Mouse (Mus musculus) midbrain, embryonic 14.5 days (tissue): Measurements from ENCODE around the gene Cmtr1. TPM values are rescaled to one million over a fixed set of nuclear protein-coding genes. Genes with fewer than 3 reads are reported as not detected.

Source experiments
- ATAC-seq: fragments of 200-750 bp; cut with Nextera tagmentation; 2 replicates; pipeline ENCODE4 v1.8.0; 2017; ENCODE audit warnings: moderate number of reproducible peaks, moderate library complexity; ENCODE audit not compliant: low FRiP score, low TSS enrichment
- DNase-seq: peaks from one replicate; pipeline ENCODE4 v3.0.0-alpha.2; 2015
- H3K27ac ChIP-seq: fragments of 300-500 bp; sonication (generic); replicated peaks from 2 replicates; pipeline ENCODE4 v1.5.1; 2014; ENCODE audit warnings: mild to moderate bottlenecking, low read depth, low read length, moderate library complexity
- H3K27me3 ChIP-seq: fragments of 300-500 bp; sonication (generic); 2 replicates; pipeline ENCODE4 v1.6.1; 2014; ENCODE audit warnings: low read length, control low read depth, mixed read lengths; ENCODE audit not compliant: control insufficient read depth, insufficient read depth
- H3K36me3 ChIP-seq: fragments of 300-500 bp; sonication (generic); 2 replicates; pipeline ENCODE4 v1.6.1; 2014; ENCODE audit warnings: low read length, control low read depth; ENCODE audit not compliant: control insufficient read depth, insufficient read depth
- H3K4me1 ChIP-seq: fragments of 300-500 bp; sonication (generic); 2 replicates; pipeline ENCODE4 v1.6.1; 2014; ENCODE audit warnings: mild to moderate bottlenecking, antibody characterized with exemption, low read length, control low read depth; ENCODE audit not compliant: control insufficient read depth, insufficient read depth
- H3K4me2 ChIP-seq: fragments of 300-500 bp; sonication (generic); 2 replicates; pipeline ENCODE4 v1.6.1; 2014; ENCODE audit warnings: mild to moderate bottlenecking, low read length, moderate library complexity
- H3K4me3 ChIP-seq: fragments of 300-500 bp; sonication (generic); replicated peaks from 2 replicates; pipeline ENCODE4 v1.5.1; 2014; ENCODE audit warnings: low read depth, low read length
- H3K9ac ChIP-seq: fragments of 300-500 bp; sonication (generic); replicated peaks from 2 replicates; pipeline ENCODE4 v1.6.1; 2014; ENCODE audit warnings: mild to moderate bottlenecking, low read length, moderate library complexity
- H3K9me3 ChIP-seq: fragments of 300-500 bp; sonication (generic); 2 replicates; pipeline ENCODE4 v1.6.1; 2016; ENCODE audit warnings: low read length, control low read depth, mixed read lengths; ENCODE audit not compliant: control insufficient read depth
- WGBS: fragments of 180-500 bp; shearing (Covaris S2); extraction: QIAGEN DNeasy Blood & Tissue Kit; methylation state at CpG from one replicate; pipeline ENCODE4 v1.1.7; 2014; 5-methylcytosine and 5-hydroxymethylcytosine counted together
- polyA plus RNA-seq: library from polyadenylated mRNA; unstranded; fragments of >200 nt; fragmentation: Nextera tagmentation; extraction: Ambion mirVana; gene quantifications from 2 replicates; pipeline ENCODE4 v1.2.1, GENCODE M21; 2014

Gene Cmtr1
- polyA plus RNA-seq, 1 experiment from 2014 or later, result 136 TPM

DNA sequence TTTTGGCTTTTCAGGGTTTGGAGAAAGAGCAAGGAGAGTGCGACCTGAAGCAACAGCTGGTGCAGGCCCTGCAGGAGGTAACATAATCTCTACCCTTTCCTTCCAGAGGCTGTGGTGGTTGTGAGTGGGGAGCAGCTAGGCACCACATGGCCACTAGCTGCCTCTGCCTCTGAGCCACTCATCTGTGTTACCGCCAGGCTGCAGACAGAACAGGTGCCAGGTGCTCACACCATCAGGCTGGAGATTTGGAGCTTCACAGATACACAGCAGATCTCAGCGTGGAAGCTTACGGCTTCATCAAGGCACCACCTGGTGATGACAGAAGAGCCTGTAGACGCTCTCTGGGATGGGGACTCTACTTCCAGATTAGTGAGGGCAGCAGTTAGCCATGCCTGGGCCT, 31.4 kb upstream of the Cmtr1 start:
- H3K4me2 ChIP-seq, result no peak overlapping the region
- no peak overlapping the region for H3K4me3 ChIP-seq
- no peaks in the 10 kb centered on the region for H3K9me3 ChIP-seq
- ATAC-seq (no peak), DNase-seq (no peak)
- no peak overlapping the region for H3K27ac ChIP-seq
- H3K27me3 ChIP-seq, result no peaks in the 10 kb centered on the region
- H3K36me3 ChIP-seq, result peaks cover 86% of the 10 kb centered on the region
- no peaks in the 10 kb centered on the region for H3K4me1 ChIP-seq
- 87% methylated on average over 5 of the region's 5 CpGs for WGBS
- H3K9ac ChIP-seq, result no peak overlapping the region

GRCm38 (mm10) chr17:29629620-29630019, 30.8 kb upstream of the Cmtr1 start:
- Histone ChIP-seq H3K36me3 (peaks cover 86% of the 10 kb centered on the region), H3K4me1 (no peaks in the 10 kb centered on the region), H3K9me3 (no peaks in the 10 kb centered on the region), H3K27ac (no peak overlapping the region), H3K9ac (no peak overlapping the region), H3K4me3 (no peak overlapping the region), H3K4me2 (no peak overlapping the region), H3K27me3 (no peaks in the 10 kb centered on the region)
- ATAC-seq (no peak), DNase-seq (no peak)
- WGBS, result 91% methylated on average over 5 of the region's 5 CpGs

- Histone ChIP-seq H3K4me3 (no peak overlapping the region), H3K27me3 (no peaks in the 10 kb centered on the region), H3K9ac (no peak overlapping the region), H3K4me2 (no peak overlapping the region), H3K27ac (no peak overlapping the region), H3K36me3 (peaks cover 88% of the 10 kb centered on the region), H3K4me1 (no peaks in the 10 kb centered on the region), H3K9me3 (no peaks in the 10 kb centered on the region)
- ATAC-seq (no peak), DNase-seq (no peak)
- 92% methylated on average over 11 of the region's 11 CpGs for WGBS
Measured at GRCm38 (mm10) chr17:29632312-29632711, 28.1 kb upstream of the Cmtr1 start.

GRCm38 (mm10) chr17:29635492-29635891, 24.9 kb upstream of the Cmtr1 start:
- H3K36me3 ChIP-seq, result peaks cover 86% of the 10 kb centered on the region
- ATAC-seq (no peak), DNase-seq (no peak)
- no peaks in the 10 kb centered on the region for H3K27me3 ChIP-seq
- H3K9ac ChIP-seq, result no peak overlapping the region
- no peak overlapping the region for H3K27ac ChIP-seq
- H3K4me1 ChIP-seq, result no peaks in the 10 kb centered on the region
- H3K4me2 ChIP-seq, result no peak overlapping the region
- 94% methylated on average over 8 of the region's 8 CpGs for whole genome bisulfite sequencing
- H3K4me3 ChIP-seq, result no peak overlapping the region
- H3K9me3 ChIP-seq, result no peaks in the 10 kb centered on the region

DNA sequence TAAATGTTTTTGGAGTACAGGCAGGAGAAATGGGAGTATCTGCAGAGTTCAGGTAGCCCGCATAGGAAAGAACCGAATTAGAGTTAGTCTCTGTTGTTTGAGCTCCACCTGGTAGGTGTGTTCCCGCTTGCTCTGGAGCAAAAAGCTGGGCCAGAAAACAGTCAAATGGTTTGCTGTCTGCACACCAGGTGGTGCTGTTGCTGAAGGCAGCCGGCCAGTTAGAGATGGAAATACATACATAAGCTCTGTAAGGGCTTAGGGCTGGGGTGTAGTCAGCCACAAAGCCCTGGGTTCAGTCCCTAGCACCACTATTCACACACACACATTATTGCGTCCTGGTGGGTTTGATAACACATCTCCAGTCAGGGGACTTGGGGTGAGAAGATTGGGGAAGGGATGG, 24.3 kb upstream of the Cmtr1 start:
- Histone ChIP-seq H3K27ac (no peak overlapping the region), H3K4me2 (no peak overlapping the region), H3K9ac (no peak overlapping the region), H3K36me3 (peaks cover 86% of the 10 kb centered on the region), H3K4me3 (no peak overlapping the region), H3K9me3 (no peaks in the 10 kb centered on the region), H3K27me3 (no peaks in the 10 kb centered on the region), H3K4me1 (no peaks in the 10 kb centered on the region)
- peak; percentile 76 for DNase-seq
- ATAC-seq, result no peak
- WGBS, result 78% methylated on average over 5 of the region's 5 CpGs

DNA sequence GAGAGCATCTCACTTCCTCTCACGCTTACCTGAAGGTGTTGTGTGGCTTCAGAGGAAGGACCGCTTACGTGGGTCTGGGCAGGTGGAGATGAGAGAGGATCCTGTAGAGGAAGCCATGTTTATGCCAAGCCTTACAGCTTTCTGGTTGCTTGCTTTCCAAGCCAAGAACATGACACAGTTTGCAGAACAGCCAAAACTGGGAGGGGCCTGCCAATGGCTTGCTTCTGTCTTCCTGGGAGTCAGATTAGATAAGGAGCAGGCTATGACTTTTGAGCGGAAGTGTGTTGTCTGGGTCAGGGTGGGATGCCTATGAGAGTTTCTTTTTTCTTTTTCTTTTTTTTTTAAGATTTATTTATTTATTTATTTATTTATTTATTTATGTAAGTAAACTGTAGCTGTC, 23.0 kb upstream of the Cmtr1 start:
- no peak overlapping the region for H3K4me3 ChIP-seq
- no peaks in the 10 kb centered on the region for H3K27me3 ChIP-seq
- no peak overlapping the region for H3K27ac ChIP-seq
- DNase-seq (no peak), ATAC-seq (no peak)
- H3K4me2 ChIP-seq, result no peak overlapping the region
- H3K9me3 ChIP-seq, result no peaks in the 10 kb centered on the region
- no peak overlapping the region for H3K9ac ChIP-seq
- 98% methylated on average over 4 of the region's 4 CpGs for WGBS
- H3K4me1 ChIP-seq, result no peaks in the 10 kb centered on the region
- peaks cover 86% of the 10 kb centered on the region for H3K36me3 ChIP-seq

- H3K27me3 ChIP-seq, result no peaks in the 10 kb centered on the region
- H3K27ac ChIP-seq, result no peak overlapping the region
- no peak for DNase-seq
- no peaks in the 10 kb centered on the region for H3K9me3 ChIP-seq
- no peak overlapping the region for H3K9ac ChIP-seq
- 90% methylated on average over 8 of the region's 8 CpGs for WGBS
- no peak overlapping the region for H3K4me2 ChIP-seq
- H3K4me3 ChIP-seq, result no peak overlapping the region
- H3K36me3 ChIP-seq, result peaks cover 84% of the 10 kb centered on the region
- ATAC-seq, result no peak
- H3K4me1 ChIP-seq, result no peaks in the 10 kb centered on the region
Measured at GRCm38 (mm10) chr17:29637895-29638294, 22.5 kb upstream of the Cmtr1 start.

- Histone ChIP-seq H3K36me3 (peaks cover 60% of the 10 kb centered on the region), H3K4me3 (no peak overlapping the region)
- 99% methylated on average over 11 of the region's 11 CpGs for WGBS
Measured at GRCm38 (mm10) chr17:29640971-29641370, 19.4 kb upstream of the Cmtr1 start.

DNA sequence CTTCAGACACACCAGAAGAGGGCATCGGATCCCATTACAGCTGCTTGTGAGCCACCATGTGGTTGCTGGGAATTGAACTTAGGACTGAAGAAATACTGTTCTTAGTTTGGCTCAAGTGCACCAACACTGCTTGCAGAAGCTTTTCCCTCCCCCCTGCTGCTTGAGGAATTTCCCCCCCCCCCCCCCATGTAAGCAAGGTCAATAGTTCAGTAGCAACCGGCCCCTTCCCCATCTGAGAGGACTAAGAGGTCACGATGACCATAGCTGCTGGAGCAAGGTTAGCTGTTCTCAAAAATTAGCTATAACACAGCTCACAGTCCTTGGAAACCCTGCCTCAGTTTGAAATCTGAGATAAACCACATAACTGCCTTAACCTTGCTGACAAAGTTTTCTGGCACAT, 18.2 kb upstream of the Cmtr1 start:
- ATAC-seq, result no peak
- DNase-seq, result no peak
- 83% methylated on average over 3 of the region's 3 CpGs for WGBS
- Histone ChIP-seq H3K4me3 (no peak overlapping the region), H3K36me3 (peaks cover 47% of the 10 kb centered on the region), H3K4me2 (no peak overlapping the region), H3K27me3 (no peaks in the 10 kb centered on the region), H3K9ac (no peak overlapping the region), H3K27ac (no peak overlapping the region), H3K4me1 (no peaks in the 10 kb centered on the region), H3K9me3 (no peaks in the 10 kb centered on the region)

More at GRCm38 (mm10) chr17:29640971-29641370, 19.4 kb upstream of the Cmtr1 start:
- ATAC-seq, result no peak
- no peak for DNase-seq
- Histone ChIP-seq H3K27me3 (no peaks in the 10 kb centered on the region), H3K4me2 (no peak overlapping the region), H3K27ac (no peak overlapping the region), H3K4me1 (no peaks in the 10 kb centered on the region), H3K9me3 (no peaks in the 10 kb centered on the region), H3K9ac (no peak overlapping the region)
